Mouse (Mus musculus): ENCODE measurements at regions not wholly inside any gene's neighbourhood (a gene's known extent, or its start where the extent isn't known, plus 50 kb on each side); places are given as distances from the start of the nearest gene placed in this dataset.

DNA sequence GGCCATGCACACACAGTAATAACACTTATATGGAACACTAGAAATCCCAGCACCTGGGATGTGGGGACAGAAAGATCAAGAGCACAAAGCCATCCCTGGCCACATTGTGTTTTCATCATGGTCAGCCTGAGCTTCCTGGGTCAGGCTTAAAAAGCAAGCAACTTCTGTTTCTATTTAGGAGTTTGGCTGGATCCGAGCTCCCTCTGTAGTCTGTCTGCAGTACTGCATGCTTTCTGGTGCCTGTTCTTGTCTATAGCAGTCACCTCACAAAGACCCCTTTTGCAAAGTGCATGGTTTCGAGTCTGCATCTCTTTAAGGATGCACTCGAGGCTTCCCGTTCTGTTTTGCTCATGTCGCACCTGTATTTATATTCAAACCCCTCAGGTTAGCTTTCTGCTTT is 73.4 kb upstream of the Gm14444 start:
- no peak overlapping the region for H3K4me2 ChIP-seq
- H3K4me3 ChIP-seq (replicated peaks), result no peak overlapping the region
- no peak overlapping the region for H3K27ac ChIP-seq
- H3K9me3 ChIP-seq, result no peaks in the 10 kb centered on the region
- WGBS, result 37% methylated on average over 5 of the region's 5 CpGs
- ATAC-seq (ENCODE audit: insufficient read depth, low FRiP score, low read depth), result no peak
- H3K36me3 ChIP-seq, result no peaks in the 10 kb centered on the region
- no peak overlapping the region for H3K9ac ChIP-seq
- H3K4me1 ChIP-seq, result 0 out of 2 replicates have a peak, but pooled peaks cover 3% of the 10 kb centered on the region
- H3K27me3 ChIP-seq (replicated peaks), result no peaks in the 10 kb centered on the region

DNA sequence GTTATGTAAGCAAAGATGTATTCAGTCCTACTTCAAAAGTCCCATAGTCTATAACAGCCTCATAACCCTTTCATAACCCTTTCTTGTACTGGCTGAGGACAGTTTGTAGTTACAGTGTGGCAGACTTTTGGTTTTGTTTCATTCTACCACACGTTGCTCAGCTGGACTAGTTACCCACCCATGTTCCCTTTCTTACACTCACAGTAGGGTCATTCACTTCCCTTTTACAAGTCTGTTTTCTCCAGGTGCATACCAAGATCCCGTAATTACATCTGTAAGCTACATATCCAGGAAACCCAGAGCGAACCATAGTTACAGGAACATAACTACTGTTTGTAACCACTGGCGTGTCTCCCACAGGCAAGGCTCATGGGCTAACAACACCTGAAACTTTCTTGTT is 72.1 kb upstream of the Gm14444 start:
- Histone ChIP-seq H3K9ac (no peak overlapping the region), H3K4me3 (replicated peaks) (no peak overlapping the region), H3K9me3 (no peaks in the 10 kb centered on the region), H3K36me3 (no peaks in the 10 kb centered on the region), H3K27ac (no peak overlapping the region), H3K27me3 (replicated peaks) (no peaks in the 10 kb centered on the region), H3K4me1 (no peaks in the 10 kb centered on the region), H3K4me2 (no peak overlapping the region)
- 78% methylated on average over 4 of the region's 4 CpGs for WGBS
- no peak for ATAC-seq (ENCODE audit: insufficient read depth, low FRiP score, low read depth)

DNA sequence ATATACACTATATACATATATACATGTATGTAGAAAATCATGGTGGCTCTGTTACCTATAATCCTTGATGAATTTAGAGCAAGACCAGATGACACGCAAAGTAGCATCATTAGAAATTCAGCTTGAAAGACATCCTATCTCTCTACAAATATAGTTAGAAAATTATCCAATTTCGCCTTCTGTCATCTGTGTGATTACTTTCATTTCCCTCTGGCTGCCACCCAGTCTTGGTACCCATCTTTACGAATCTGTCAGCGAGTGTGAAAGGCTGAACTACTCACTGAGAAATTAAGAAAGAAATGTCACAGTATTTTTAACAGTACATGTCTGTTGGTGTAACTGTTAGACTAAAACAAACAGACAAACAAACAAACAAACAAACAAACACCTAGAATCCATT is 67.8 kb upstream of the Gm14444 start:
- no peak for ATAC-seq (ENCODE audit: insufficient read depth, low FRiP score, low read depth)
- H3K9ac ChIP-seq, result no peak overlapping the region
- WGBS, result 87% methylated on average over 4 of the region's 4 CpGs
- H3K9me3 ChIP-seq, result no peaks in the 10 kb centered on the region
- no peak overlapping the region for H3K27ac ChIP-seq
- no peaks in the 10 kb centered on the region for H3K4me1 ChIP-seq
- no peaks in the 10 kb centered on the region for H3K36me3 ChIP-seq
- no peak overlapping the region for H3K4me3 ChIP-seq (replicated peaks)
- no peak overlapping the region for H3K4me2 ChIP-seq
- H3K27me3 ChIP-seq (replicated peaks), result no peaks in the 10 kb centered on the region

DNA sequence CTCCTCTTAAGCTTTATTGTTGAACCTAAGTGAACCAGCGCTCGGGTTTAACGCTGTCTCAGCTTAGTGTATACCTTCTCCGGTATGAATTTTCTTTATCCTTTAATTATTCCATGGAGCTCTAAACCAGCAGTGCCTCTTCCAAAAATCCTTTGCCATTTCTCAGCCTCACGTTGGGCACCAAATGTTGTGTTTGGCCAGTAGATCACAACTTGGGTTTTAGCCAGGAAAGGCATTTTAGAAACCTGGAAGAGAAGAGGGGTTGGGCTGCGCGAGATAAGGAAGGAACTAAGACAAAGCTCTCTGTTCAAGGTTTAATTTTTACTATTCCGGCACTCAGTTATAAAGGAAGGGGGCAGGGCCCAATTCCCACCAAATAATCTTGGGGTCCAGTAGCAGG is 61.9 kb upstream of the Gm14444 start:
- 86% methylated on average over 8 of the region's 8 CpGs for WGBS
- H3K4me2 ChIP-seq, result no peak overlapping the region
- H3K9ac ChIP-seq, result no peak overlapping the region
- no peaks in the 10 kb centered on the region for H3K4me1 ChIP-seq
- no peak overlapping the region for H3K4me3 ChIP-seq (replicated peaks)
- no peaks in the 10 kb centered on the region for H3K27me3 ChIP-seq (replicated peaks)
- H3K9me3 ChIP-seq, result no peaks in the 10 kb centered on the region
- ATAC-seq (ENCODE audit: insufficient read depth, low FRiP score, low read depth), result no peak
- H3K36me3 ChIP-seq, result no peaks in the 10 kb centered on the region
- no peak overlapping the region for H3K27ac ChIP-seq

Data from stomach, embryonic 15.5 days (tissue).